Mouse (Mus musculus): Measurements from ENCODE around the gene Fbxo42.
A peak's percentile ranks its signal among the peaks of the same experiment; 100 is the strongest.

The Fbxo42 gene

DNA sequence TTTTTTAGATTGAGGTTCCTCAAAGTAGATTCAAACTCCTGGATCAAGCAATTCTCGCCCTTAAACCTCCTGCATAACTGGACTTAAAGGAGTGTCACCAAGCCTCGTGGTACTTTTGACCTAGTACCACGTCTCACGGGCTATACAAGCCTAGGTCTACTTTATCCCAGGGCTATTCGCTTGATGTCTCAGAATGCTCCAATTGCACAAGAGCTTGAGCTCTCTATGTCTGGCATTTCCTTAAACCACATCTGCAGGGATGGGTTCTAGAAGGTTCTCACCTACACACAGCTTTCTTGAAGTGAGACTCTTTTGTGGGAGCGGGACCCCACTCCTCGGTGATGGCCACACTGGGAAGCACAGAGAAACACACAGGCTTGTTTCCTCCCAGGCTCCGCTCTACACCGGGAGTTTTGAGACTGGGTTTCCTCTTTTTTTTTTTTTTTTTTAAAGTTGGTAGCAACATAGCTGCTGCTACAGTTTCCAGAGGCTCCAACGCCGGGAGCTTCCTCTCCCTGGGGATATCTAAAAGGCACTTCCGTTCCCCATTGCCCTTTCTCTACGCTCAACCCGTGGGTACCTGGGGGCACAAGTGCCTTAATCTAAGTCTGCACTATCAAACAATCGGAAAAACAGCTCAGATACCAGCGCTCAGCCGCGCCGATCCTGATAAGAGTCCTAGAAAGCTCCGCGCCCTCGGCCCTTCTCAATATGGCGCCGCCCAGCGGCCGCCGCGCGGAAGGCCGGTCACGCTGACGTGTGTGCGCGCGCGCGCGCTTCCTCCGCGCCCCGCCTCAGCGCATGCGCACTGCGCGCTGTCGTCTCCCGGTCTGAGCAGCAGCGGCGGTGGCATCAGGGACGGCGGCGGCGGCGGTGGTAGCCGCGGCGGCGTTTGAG lies at the start of gene Fbxo42:
Fbxo42 (plus strand) TSS at position 802 of the 897 bp plus-strand sequence.
- DNase-seq (ENCODE audit: low read depth, low spot score): peak; percentile 96

DNA sequence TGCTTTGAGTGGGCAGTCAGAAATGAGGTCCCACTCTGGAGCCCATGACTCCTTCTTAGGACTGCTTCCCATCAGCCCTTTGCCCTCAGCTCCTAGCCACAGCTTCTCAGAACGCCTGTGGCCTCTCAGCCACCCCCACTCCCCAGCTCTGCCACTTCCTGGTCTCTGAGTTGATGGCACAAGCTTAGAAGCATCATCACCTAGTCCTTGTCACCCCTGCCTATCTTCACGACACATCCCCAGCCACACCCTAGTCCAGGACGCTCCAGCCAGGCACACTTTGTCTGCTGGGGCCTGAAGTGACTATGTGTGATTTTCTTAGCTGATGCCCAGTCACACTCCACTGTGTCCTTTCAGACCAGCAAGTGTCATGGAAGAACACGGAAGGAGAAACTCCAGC lies 48.8 kb upstream of the Fbxo42 start:
- peak; percentile 22 for DNase-seq (ENCODE audit: low read depth, low spot score)

DNA sequence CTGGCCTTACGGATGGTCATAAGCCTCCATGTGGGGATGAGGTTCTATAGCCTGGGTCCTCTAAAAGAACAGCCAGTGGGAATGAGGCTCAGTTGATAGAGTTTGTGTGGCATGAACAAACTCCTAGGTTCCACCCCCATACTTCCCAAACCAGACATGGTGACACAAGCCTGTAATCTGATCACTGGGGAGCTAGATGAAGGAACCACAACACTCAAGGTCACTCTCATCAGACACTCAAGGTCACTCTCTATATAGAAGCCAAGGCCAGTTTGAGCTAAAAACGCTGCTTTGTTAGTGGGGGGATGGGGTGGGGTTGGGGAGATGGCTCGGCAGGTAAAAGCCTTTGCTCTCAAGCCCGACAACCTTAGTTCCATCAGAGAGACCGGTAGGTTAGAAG lies 47.8 kb upstream of the Fbxo42 start:
- no peak for DNase-seq (ENCODE audit: low read depth, low spot score)

DNA sequence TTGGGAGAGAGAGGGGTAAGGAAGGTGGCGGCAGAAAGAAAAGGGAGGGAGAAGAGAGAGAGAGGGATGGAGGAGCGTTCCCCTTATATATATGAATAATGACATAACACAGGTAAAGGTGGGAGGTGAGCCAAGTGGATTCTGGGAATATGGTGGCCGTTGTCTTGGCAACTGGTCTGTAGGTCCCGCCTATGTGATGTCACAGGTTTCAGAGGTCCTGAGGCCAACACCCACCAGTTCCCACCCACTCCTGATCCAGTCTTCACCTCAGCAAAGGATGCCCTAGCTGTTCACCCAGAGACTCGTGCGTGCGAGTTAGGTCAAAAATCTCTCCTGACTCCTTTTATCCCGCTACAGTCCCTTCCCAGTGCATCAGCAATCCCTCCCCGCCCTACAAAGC lies 46.4 kb upstream of the Fbxo42 start:
- DNase-seq (ENCODE audit: low read depth, low spot score): no peak

DNA sequence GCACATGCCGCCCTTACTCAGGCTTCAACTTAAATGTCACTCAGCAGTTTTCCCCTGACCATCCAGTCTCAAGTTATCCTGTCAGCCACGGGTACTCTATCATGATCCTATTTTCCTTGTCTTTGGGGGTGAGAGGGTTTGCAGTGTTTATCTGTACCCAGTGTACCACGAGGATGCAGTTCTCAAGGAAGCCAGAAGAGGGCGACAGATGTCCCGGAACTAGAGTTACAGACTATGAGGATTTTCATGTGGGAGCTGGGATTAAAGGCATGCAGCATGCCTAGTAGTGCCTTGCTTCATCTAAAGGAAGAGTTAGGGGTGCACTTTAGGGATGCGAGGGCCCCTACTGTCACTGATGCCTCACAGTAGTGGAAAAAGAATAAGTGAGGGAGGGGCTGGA lies 45.9 kb upstream of the Fbxo42 start:
- no peak for DNase-seq (ENCODE audit: low read depth, low spot score)

DNA sequence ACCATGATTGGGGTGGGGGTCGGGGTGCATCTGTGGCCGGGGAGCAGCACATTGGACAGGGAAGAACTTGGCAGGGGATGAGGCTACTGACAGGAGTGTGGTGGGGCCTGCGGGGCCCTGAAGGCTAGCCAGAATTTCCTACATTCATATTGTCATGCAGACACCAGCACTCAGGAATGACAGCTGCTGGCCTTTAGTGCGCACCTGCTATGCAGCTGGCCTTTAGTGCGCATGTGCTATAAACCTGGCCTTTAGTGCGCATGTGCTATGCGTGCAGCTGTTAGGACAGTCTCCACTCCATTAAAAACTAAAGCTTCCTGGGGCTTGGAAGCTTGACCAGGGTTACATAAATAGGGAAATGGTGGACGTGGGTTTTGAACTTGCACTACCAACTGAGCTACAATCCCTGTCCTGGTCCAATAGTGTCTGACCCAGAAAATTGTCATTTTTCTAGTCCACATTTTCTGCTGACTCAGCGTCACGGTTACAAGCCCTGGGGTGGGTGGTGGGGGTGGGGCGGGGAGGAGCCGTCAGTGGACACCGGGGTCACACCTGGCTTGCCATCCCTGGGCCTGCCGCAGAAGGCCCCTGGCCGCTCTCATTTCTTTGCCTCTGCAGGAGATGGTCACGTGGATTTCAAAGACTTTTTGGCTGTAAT lies 41.1 kb upstream of the Fbxo42 start:
- DNase-seq (ENCODE audit: low read depth, low spot score): no peak

DNA sequence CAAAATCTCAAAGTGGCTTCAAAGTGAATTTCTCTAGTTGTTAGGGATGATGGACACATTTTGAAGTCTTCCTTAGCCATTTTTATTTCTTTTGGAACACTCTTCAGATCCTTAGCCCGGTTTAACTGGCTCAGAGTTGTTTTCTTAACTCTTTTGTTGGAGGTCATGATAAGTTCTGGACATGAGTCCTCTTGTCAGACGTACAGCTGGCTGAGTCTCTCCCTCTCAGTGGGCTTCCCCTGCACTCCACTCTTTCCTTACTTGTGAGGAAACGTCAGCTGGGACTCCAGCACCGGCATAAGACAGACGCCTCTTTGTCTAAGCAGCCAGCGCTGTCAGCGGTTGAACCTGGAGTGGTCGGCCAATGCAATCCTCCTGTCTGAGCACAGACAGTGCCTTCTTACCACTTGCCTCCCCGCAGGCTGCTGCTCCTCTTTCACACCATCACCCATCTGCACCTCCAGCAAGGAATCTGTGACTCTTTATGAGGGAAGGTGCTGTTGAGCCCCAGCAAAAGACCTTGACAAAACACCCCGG lies 39.4 kb upstream of the Fbxo42 start:
- no peak for DNase-seq (ENCODE audit: low read depth, low spot score)

DNA sequence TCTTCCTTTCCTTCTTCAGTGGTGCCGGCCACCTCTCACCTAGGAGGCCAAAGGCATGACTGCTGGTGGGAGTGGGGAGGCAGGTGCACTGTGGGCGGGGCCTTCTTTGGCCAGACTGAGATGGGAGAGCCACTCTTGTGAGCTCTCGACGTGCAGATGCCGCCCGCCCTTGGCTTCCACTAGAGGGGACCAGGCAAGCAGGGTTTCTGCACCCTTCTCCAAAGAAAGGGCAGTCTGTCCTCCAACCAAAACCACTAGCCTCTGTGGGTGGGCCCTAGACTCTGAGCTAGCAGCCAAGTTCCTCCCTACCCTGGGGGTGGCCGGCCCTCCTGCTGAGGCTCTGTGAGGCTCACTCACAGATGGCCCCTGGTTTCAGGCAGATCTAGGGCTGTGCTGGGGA lies 33.9 kb upstream of the Fbxo42 start:
- no peak for DNase-seq (ENCODE audit: low read depth, low spot score)

DNA sequence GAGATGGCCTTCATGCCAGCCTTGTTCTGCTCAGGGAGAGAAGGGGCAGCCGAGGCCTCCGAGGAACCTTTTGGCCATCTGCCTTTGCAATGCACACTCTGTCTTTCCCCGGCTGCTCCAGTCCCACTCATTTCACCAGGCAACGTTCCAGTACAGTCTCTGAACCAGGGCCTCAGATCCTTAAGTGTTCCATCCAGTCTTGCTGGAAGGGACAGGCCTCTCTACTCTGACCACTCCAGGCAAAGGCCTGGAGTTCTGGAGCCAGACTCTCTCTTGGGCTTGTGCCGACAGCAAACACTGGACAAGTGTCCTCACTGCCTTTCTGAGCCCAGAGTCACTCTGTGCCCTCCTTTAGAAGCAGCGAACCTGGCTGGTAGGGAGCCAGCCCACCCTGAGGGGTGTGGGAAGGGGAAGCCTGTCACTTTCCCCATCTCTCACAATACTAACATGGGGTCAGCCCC lies 33.2 kb upstream of the Fbxo42 start:
- no peak for DNase-seq (ENCODE audit: low read depth, low spot score)

DNA sequence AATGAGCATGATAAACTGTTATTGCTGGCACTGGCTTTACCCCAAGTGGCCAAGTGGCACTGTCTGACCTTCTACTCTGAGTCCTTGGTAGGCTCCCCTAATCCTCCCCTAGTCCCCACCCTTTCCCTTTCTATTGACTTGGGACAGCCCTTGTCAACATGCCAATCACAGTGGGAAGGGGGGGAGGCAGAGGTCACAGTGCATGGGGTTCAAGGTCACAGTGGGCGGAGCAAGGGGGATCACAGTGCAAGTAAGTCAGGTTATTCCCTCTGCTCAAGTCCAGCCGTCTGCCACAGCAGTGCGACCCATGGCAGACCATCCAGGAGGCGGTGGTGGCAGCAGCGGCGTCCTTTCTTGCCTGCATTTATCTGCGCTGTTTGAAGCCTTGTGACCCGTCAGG lies 32.3 kb upstream of the Fbxo42 start:
- no peak for DNase-seq (ENCODE audit: low read depth, low spot score)

DNA sequence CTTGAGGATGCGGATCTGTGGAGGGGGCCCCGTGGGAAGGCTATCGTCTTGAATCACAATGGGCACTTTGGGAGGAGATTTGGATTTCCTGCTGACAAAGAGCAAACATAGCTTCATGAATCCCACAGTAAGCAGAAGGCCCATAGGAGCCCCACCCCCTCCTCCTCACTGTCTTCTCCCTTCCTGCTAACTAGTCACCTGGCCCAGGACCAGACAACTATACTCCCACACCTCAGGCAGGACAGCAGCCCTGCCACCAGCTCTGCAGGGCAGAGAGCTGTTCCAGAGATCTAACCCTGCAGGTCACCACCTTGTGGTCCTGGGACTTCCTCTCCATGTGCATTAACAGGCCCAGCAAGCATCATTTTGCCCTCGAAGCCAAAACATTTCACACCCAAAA lies 29.0 kb upstream of the Fbxo42 start:
- DNase-seq (ENCODE audit: low read depth, low spot score): no peak

DNA sequence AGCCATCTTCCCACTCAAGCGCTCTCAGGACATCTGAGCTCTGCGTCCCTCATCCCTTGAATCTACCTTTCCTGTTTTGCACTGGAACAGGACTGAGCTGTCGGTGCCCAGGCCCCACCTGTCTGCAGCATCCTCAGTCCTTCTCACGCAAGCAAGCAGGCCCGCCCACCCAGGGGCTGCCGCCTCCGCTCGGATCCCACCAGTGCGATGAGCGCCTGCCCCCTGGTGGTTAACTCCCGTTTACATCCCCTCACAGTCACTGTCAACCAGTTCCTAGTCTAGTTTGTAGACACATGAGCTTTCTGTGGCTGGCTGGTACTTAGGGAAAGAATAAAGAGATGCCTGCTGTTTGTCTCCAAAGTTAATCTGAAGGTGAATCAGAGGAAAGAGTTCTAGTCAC lies 27.0 kb upstream of the Fbxo42 start:
- peak; percentile 37 for DNase-seq (ENCODE audit: low read depth, low spot score)

DNA sequence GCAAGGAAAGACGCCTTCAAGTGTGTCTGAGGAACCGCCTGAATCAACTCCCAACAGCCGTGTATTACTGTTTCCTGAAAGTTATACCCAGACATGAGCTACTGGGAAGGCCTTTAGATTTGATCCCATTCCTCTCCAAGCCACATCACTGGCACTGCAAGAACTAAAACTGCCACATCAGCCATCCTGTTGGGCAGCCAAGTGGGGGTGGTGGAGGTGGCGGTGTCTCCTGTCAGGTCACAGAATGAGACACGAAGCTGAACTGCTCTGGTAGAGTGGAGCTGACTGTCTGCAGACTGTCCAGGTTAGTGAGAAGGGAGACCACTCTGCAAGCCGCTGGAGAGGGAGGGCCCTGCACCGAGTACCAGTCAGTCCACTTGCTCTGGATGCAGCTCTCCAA lies 25.1 kb upstream of the Fbxo42 start:
- DNase-seq (ENCODE audit: low read depth, low spot score): no peak

DNA sequence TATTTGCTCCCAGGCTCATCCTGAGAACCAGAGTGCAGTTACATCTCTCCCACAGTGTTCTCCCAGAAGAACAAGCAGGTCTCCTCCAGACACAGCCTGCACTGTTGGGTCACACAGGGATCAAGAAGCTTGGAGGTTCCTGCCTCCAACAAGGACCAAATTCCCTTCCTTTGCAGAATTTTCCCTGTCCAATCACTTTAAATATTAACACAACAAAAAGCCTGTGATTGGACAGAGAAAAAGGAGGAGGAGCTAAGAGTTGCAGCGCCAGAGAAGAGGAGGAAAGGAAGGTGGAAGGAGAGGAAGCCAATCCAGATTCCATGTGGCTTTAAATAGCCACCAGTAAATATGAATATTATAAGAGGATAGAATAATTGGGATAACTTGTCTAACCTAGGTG lies 24.6 kb upstream of the Fbxo42 start:
- DNase-seq (ENCODE audit: low read depth, low spot score): no peak

DNA sequence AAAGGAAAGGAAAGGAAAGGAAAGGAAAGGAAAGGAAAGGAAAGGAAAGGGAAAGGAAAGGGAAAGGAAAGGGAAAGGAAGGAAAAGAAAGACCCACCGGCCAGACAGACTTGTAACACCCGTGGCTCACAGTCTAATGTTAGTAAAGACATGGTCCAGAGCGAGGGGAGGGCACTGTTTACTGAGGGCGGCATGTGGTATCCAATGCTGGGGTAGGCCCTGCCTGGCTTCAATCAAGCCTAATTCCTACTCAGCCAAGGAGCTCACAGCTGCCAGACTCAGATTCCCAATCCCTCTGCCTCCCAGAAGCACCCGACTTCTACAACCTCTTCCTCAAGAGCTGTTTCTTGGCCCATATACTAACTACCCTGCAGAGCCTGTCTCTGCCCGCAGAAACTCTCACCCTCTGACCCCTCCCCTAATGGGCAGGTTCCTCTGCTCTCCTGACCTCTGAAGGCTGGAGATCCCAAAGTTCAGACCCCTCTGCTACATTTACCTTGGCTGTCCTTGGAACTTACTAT lies 18.5 kb upstream of the Fbxo42 start:
- DNase-seq (ENCODE audit: low read depth, low spot score): no peak

DNA sequence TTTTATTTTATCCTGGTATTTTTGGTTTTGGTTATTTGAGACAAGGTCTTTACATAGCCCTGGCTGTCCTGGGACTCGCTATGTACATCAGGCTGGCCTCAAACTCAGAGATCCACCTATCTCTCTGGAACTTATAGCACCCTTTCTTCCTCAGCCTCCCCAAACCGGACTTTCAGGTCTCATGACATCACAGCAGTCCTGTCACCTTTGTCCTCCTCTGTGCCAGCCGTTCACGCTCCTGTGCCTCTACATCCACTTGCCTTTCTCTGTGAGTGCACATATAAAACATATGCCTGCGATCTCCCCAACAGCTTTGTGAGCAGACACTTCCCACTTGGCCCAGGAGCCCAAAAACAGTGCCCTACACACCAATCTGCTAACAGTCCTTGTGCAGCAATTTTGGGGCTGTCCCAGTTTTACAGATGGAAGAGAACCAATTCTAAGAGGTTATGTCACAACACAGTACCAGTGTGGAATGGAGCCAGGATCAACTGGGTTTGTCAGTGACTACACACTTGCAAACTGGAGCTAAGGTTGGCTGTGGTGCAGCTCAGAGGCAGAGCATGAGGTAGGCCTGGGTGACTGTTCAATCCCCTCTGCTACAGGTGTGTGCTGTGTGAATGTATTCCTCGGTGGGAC lies 16.9 kb upstream of the Fbxo42 start:
- no peak for DNase-seq (ENCODE audit: low read depth, low spot score)

DNA sequence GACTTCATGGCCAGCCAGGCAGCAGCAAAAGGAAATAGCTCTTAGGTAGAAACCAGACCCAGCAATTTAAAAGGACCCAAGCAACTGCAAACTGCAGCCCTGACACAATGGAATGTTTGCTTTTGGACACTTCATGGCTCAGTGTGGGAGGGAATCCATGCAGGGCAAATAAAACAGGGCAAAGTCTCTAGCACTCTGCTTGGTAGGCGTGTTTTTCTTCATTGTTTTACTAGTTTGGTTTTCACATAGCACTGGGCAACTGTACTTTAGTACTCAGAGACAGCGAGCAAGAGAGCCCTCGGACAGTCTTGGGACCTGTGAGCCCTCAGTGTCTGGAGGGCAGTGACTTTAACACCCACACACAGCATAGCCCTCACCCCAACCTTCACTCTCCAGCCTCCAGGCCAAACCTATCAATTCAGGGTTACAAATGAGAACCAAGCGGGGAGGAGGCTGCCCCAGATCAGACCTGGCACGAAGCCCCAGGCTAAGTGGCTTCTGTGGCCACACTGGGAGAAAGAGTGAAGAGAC lies 16.1 kb upstream of the Fbxo42 start:
- no peak for DNase-seq (ENCODE audit: low read depth, low spot score)

DNA sequence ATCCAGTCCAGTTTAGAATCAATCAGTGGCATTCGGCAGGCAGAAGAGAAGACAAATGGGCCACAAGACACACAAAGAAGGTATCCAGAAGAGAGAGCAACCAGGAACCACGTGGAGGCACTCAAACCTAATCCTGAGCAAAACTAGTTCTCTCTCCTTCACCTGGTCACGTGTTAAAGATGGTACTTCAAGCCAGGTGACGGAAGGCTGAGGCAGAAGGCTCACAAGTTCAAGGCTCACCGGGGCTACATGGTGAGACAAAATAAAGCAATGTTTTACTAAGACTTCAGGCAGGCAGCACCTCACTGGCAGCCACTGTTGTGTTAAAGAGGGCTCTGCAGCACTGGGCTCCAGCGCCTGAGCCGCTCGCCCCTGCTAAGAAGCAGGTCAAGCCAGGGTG lies 15.5 kb upstream of the Fbxo42 start:
- DNase-seq (ENCODE audit: low read depth, low spot score): no peak

DNA sequence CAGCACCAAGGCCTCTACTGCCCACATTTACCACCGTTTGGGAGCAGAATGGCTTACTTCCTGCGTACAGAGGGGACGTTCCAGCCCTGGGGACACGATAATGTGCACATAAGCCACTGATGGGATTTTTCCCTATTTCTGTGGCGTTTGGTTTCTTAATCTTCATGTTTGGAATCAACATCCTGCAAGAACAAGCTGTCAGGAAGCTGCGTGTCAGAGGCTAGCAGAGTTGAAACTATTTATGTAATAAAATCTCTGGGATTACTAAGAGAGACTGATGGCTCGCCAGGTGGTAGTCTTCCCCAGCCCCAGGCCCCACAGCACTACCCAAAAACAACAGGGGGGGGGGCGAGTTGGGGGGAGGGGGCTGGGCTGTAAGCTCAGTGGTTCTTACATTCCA lies 14.5 kb upstream of the Fbxo42 start:
- DNase-seq (ENCODE audit: low read depth, low spot score): no peak

DNA sequence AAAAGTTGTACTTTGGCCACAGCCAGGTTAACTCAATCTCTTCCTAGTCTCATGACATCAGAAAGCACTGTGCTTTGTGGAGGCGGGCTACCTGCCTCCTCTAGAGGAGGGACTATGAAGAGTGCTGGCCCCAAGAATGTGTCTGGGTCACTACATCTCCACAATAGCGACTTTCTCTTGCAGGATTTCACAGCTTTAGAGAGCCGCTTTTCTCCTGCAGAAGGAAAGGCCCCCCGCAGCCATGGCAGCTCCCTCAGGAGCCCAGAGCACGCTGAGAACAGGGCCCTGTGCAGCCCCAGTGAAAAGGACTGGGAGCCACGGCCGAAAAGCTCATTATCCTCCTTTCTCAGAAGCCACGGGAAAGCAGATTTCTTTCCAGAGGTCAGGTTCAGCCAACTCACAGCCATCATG lies 13.7 kb upstream of the Fbxo42 start:
- DNase-seq (ENCODE audit: low read depth, low spot score): no peak

DNA sequence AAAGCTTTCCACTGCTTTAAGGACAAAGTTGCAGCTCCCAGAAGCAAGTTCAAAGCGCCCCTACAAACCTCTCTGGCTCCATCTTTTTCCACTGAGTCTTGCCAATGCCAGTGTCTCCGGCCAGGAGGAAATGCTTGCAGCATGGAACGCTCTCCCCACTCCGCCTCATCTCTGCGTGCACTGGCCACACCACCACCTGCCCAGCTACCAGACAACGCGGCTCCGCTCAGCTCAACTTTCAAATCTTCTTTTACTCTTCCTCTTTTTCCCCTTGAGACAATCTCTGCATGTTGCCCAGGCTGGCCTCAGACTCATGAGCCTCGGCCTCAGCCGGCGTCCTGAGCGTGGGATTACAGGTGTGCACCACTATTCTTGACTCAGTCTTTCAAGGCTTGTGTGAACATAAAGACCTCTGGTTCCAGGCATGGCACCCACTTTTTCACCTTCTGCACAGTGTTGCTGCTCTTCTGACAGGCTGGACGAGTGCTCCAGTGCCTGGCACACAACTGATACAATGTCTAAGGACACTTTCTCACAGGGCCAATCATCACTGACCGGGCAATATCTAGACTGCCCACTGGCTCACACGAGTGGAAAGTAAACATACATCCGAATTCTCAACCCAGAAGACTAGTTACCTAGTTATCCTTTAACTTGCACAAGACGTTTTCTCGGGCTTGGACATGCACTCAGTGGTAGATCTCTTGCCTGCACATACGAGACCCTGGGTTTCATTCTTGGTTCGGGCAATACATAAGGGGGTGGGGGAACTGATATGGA lies 12.8 kb upstream of the Fbxo42 start:
- DNase-seq (ENCODE audit: low read depth, low spot score): no peak
